Mouse (Mus musculus) cerebellum, adult 18-20 months (tissue): Measurements from ENCODE around the gene Lcn2.

Experiments
- DNase-seq, 2 experiments: peaks; one replicate each; pipeline ENCODE4 v3.0.0; 2021

Gene Lcn2

GRCm38 (mm10) chr2:32387706-32388490 is at the start of gene Lcn2:
TSS of gene Lcn2 (minus strand) at chr2:32388252.
- DNase-seq = no peak

- no peak for DNase-seq
Observed at GRCm38 (mm10) chr2:32437612-32438166, 49.6 kb upstream of the Lcn2 start.

DNA sequence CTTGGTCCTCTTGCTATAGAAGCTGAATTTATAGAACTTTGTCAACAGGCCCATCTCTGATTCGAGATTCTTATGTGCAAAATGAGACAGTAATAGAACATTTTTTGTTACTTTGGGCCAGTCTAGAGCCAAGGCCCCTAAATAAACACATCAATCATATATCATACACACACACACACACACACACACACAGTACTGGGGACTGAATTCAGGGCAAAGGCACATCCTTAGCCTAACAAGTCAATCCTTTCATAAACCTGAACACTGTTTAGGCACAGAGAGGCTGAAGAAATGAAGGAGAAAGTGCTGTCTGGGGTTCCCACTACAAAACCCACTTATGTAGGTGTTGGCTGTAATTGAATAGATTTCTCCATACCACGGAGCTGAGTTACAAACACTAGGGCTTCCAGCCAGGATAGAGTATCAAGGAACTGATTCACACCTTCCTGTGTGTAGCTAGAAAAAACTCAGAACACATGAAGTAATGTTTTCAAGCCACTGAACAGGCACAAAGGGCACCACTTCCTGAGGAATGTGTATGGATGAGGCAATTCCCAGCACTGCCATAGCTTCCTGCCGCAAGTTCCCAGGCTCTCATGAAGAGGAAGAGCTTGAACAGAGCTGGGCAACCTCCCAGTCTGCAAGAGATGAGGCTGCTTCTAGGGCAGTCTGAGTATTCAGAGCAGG is 48.8 kb upstream of the Lcn2 start:
- no peak for DNase-seq

GRCm38 (mm10) chr2:32430701-32431676 is 42.9 kb upstream of the Lcn2 start:
- DNase-seq = peak; percentile 90 to 97

GRCm38 (mm10) chr2:32429215-32429891 is 41.3 kb upstream of the Lcn2 start:
- no peak for DNase-seq

DNA sequence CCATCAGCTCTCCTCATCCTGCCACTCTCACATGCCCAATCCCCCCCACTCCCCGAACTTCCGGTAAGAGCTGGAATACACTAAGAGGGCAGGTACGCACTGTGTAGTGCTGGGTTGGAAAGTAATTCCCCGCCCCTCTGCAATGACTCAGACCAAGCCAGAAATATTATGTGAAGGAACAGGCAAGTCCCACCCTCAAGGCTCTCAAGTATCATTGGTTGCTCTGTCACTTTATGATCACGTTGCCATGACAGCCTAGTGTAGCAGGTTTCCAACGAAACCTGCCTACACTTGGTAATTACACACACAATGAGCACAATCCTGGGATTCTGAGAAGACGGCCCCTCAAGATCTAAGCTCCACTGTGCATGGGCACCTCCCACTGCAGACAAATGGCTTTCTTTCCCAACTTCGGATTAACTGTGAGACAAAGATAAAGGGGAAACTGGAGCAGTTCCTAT is 40.2 kb upstream of the Lcn2 start:
- peak in 1 of 2 experiments; percentile 43 for DNase-seq

- DNase-seq = no peak
Observed at GRCm38 (mm10) chr2:32427720-32428119, 39.7 kb upstream of the Lcn2 start.

- DNase-seq = no peak
Observed at GRCm38 (mm10) chr2:32426141-32426540, 38.1 kb upstream of the Lcn2 start.

GRCm38 (mm10) chr2:32425568-32425967 is 37.5 kb upstream of the Lcn2 start:
- DNase-seq = no peak

GRCm38 (mm10) chr2:32424796-32425195 is 36.7 kb upstream of the Lcn2 start:
- DNase-seq = no peak

DNA sequence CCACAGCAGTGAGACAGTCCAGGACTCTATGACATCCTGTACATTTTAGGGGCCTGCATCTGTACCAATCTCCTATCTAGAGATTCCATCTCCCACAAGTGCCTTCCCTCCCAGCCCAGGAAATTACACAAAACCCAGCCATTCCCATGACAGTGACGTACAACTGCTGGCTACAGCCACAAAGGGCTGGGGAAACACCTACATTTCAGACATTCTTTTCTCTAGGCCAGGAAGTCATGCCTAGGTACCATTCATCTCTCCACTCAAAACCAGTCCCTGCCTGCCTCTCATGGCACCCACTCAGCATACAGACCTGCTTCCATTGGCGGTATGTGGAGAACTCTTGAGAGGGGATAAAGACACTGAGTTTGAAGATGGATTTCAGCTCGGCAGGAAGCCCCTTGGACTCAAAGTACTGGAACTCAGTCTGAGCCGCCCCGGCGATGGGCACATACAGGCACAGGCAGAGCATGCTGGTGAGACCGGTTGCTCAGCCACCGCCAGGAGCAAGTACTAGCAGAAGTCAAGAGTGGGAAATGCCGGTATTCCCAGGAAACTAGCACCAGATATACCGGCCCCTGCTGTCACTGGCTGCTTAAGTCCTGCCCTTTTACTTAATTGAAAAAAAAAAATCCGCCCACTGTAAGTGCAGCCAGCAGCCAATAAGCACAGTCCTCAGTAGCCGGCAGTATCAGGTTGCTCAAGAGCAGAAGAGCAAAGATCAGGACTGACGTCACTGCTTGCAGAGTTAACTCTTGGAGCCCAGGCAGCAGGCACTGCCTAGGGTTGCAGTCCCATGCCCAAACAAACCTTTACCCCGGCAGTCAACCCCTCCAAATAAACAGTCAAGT is 35.7 kb upstream of the Lcn2 start:
- DNase-seq = peak; percentile 59 to 74

- DNase-seq = no peak
Observed at GRCm38 (mm10) chr2:32421851-32422251, 33.8 kb upstream of the Lcn2 start.

DNA sequence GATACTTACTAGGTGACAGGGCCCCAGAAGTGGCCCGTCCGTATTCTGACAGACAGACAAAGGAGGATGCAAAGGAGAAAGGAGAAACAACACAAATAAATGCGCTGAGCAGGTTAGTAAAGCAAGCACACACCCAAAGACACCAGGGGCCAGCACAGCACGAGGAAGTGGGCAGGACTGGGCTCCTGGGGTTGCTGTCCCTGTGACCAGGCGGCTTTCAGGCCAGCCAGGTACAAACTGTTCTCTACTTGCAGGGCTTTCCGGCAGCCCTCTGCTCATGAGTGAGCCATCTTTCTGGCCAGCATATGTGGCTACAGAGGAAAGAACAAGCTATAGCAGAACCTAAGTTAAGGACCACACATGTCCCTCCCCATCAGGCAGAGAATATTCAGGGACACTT is 32.6 kb upstream of the Lcn2 start:
- DNase-seq = no peak

DNA sequence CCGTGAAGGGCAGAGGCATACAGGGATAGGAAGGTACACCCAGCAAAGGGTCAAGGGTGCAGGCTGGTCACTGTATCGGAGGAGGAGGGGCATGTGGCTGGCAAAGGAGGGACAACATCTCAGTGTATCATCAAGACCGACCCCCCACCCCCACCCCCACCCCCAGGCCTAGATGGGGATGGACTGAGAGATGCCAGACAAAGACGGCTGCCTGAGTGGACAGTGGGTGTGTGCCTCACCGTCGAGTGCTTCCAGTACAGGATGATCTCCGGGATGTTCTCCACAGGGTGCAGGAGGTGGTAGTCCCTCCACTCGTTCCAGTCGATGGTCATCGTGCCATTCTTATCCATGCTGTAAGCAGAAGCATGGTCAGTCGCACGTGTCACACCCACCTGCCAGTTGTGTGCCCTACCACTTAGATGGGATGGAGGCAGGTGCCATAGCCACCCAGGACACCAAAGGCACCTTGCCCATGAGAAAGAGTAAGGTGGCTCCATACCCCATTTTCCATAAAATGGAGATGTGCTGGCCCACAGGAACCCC is 32.1 kb upstream of the Lcn2 start:
- no peak for DNase-seq

GRCm38 (mm10) chr2:32419359-32419758 is 31.3 kb upstream of the Lcn2 start:
- peak; percentile 71 to 80 for DNase-seq

- DNase-seq = no peak
Observed at GRCm38 (mm10) chr2:32418430-32419151, 30.5 kb upstream of the Lcn2 start.

- no peak for DNase-seq
Observed at GRCm38 (mm10) chr2:32417486-32417885, 29.4 kb upstream of the Lcn2 start.

DNA sequence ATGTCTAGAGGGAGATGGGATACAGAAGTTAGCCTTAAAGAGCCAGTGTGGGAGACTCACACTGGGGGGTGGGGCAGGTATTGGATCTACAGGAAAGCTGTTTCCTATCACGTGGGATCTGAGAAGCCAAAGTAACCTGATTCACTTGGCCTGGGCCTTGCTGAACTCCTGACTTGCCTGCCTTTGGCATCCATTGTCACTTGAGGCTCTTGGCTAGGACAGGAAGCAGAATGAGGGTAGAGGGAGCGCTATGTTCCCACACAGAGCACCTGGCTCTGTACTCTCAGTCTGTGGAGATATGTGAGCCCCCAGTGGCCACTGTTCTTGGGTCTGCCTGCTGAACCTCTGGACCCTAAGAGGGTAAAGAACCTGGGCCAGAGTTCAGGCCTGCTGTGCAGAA is 28.5 kb upstream of the Lcn2 start:
- no peak for DNase-seq

GRCm38 (mm10) chr2:32415801-32416200 is 27.7 kb upstream of the Lcn2 start:
- DNase-seq = no peak

DNA sequence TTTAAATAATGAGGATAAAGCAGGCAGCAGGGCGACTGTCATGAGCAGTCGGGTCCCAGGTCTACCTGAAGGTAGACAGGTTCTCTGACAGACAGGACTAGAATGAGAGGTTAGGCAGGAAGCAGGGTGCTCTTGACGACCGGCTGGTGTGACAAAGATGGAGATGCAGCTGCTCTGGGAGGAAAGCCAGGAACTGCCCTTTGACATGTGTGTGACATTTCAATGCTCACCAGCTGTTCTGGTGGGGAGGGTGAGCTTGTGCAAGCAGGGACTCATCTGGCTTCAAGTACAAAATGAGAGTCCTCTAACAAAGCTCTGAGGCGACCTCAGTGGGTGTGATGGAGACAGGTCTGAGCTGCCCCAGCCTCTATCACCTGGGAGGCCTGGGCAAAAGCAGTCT is 25.9 kb upstream of the Lcn2 start:
- DNase-seq = no peak
